Mouse (Mus musculus): ENCODE results near the gene Hc. TPM values are rescaled to one million over a fixed set of nuclear protein-coding genes. Genes with fewer than 3 reads are reported as not detected.

Gene Hc
- polyA plus RNA-seq, 1 experiment from 2014 or later: 16.0 TPM

DNA sequence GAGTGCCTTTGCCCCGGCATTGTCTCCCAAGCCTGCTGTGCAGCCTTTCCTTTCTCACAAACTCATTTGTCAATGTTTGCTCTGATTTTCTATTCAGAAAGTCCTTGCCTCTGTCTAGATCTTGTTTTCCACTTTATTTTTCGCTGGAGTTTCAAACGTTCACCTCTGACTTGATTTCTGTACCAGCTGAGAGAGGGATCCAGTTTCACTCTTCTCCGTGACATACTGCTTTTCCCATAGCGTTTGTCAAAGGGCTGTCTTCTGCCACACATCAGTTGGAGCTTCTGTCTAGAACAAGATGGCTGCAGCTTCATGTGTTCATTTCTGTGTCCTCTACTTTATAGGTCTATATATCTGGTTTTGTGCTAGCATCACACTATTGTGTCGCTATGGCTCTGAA lies 17.9 kb upstream of the Hc start:
- Histone ChIP-seq H3K27ac (no peak overlapping the region), H3K4me3 (no peak overlapping the region), H3K4me2 (no peak overlapping the region), H3K36me3 (no peaks in the 10 kb centered on the region), H3K9ac (no peak overlapping the region), H3K27me3 (replicated peaks) (no peaks in the 10 kb centered on the region), H3K9me3 (replicated peaks) (no peaks in the 10 kb centered on the region), H3K4me1 (no peaks in the 10 kb centered on the region)
- ATAC-seq: no peak
- WGBS (ENCODE audit: insufficient replicate concordance): 53% methylated on average over 6 of the region's 6 CpGs

DNA sequence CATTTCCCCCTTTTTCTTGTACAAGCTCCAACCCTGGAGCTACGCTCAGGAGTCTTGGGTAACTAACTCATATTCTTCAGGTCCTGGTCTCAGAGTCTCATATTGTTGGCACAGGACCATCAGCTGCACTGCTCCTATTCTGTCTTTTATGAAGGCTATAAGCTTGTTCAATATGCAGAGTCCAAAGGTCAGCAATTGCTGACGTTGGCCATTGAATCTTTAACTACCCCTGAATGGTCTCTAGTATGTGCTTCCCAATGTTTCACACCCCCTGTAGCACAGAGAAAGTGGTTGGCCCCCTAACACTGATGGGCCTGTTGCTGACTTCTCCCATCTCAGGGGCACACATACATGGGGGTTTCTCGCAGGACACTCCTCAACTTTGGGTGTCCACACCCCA lies 13.1 kb upstream of the Hc start:
- no peak overlapping the region for H3K4me3 ChIP-seq
- H3K9me3 ChIP-seq (replicated peaks): 0 out of 2 replicates have a peak, but pooled peaks cover 4% of the 10 kb centered on the region
- H3K4me2 ChIP-seq: no peak overlapping the region
- no peaks in the 10 kb centered on the region for H3K4me1 ChIP-seq
- H3K27ac ChIP-seq: no peak overlapping the region
- no peaks in the 10 kb centered on the region for H3K36me3 ChIP-seq
- H3K9ac ChIP-seq: no peak overlapping the region
- WGBS (ENCODE audit: insufficient replicate concordance): 68% methylated on average over 3 of the region's 3 CpGs
- no peaks in the 10 kb centered on the region for H3K27me3 ChIP-seq (replicated peaks)
- ATAC-seq: no peak

DNA sequence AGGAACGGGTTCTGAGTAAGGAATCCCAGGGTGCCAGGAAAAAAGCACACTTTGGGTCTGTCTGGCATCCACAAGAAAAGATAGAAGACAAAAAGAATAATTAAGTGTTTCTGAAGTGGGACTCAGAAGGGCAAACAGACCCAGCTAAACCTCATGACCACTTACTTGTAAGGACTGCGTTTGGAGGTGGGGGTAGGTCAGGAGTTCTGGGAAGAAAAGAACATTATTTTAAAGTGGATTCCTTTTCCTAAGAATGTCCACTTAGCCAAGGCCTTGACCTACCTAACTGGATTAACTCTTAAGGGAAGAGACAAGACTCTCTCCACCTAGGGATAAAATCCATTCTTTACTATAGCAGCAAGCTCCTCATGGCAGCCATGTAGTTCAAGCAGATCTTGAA lies 11.3 kb upstream of the Hc start:
- Histone ChIP-seq H3K4me3 (no peak overlapping the region), H3K27me3 (replicated peaks) (no peaks in the 10 kb centered on the region), H3K36me3 (no peaks in the 10 kb centered on the region), H3K9ac (no peak overlapping the region), H3K4me2 (no peak overlapping the region), H3K9me3 (replicated peaks) (0 out of 2 replicates have a peak, but pooled peaks cover 4% of the 10 kb centered on the region), H3K27ac (no peak overlapping the region), H3K4me1 (no peaks in the 10 kb centered on the region)
- WGBS (ENCODE audit: insufficient replicate concordance): 67% methylated on average over 2 of the region's 2 CpGs
- no peak for ATAC-seq

DNA sequence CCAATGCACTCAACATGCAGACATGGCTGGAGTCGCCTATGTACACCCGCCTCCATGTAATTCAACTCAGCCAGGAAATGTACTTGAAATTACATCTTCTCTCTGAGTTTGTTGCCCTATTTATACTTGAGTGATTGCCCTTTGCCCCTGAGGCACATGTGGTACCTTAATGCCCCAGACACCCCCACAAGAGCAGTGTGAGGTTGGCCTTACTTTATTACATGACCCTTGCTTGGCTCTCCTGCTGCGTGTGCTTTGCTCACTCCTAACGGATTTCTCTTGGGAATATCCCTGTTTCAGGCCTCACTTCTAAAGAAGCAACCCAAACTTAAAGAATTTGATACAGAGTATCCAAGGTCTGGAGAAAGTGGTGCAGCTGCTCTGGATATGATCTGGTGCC lies 9.0 kb upstream of the Hc start:
- no peaks in the 10 kb centered on the region for H3K4me1 ChIP-seq
- H3K27ac ChIP-seq: no peak overlapping the region
- H3K4me3 ChIP-seq: no peak overlapping the region
- WGBS (ENCODE audit: insufficient replicate concordance): 67% methylated on average over 4 of the region's 4 CpGs
- H3K4me2 ChIP-seq: no peak overlapping the region
- H3K27me3 ChIP-seq (replicated peaks): no peaks in the 10 kb centered on the region
- 0 out of 2 replicates have a peak, but pooled peaks cover 4% of the 10 kb centered on the region for H3K9me3 ChIP-seq (replicated peaks)
- no peak overlapping the region for H3K9ac ChIP-seq
- no peak for ATAC-seq
- no peaks in the 10 kb centered on the region for H3K36me3 ChIP-seq

DNA sequence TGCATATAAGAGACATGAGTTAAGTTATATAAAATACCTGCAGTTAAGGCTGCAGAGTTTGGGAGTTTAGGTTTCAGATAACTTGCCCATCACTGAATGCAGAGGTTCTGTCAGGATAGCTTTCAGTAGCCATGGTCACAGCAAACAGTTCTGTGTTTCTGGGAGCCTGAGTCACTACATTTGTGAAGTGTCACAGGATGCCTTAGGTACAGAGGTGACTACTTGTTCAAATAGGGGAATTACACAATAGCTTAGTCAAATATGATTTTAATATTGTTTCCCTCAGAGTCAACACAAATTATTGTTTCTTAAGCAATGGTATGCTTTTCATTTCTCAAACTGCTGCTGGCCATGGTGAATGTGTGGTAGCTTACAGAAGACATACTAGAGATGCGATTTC lies 7.9 kb upstream of the Hc start:
- Histone ChIP-seq H3K27ac (no peak overlapping the region), H3K27me3 (replicated peaks) (no peaks in the 10 kb centered on the region), H3K4me2 (no peak overlapping the region), H3K9me3 (replicated peaks) (0 out of 2 replicates have a peak, but pooled peaks cover 4% of the 10 kb centered on the region), H3K4me3 (no peak overlapping the region), H3K4me1 (no peaks in the 10 kb centered on the region), H3K9ac (no peak overlapping the region), H3K36me3 (no peaks in the 10 kb centered on the region)
- no peak for ATAC-seq
- WGBS (ENCODE audit: insufficient replicate concordance): 68% methylated on average over 1 of the region's 1 CpGs

DNA sequence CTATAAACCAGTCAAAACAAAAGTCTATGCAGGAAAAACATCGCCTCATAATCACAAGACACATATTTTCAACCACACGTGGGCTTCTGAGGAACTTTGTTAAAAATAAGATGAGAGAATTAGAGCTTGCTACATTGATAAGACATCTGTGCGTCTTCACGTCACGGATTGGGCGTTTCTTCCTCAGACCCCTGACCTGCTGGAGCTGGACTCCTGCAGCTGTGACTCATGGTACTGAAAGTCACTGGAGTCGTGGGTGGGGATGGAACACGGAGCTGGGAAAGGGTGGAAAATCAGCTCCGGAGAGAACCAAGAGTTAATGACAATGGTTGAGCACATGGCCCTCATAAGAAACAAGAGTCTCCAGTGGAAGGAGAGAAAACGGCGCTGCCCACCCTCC lies 5.9 kb upstream of the Hc start:
- Histone ChIP-seq H3K4me2 (no peak overlapping the region), H3K4me1 (no peaks in the 10 kb centered on the region), H3K36me3 (no peaks in the 10 kb centered on the region), H3K9ac (no peak overlapping the region), H3K27me3 (replicated peaks) (no peaks in the 10 kb centered on the region), H3K27ac (no peak overlapping the region), H3K9me3 (replicated peaks) (no peaks in the 10 kb centered on the region), H3K4me3 (no peak overlapping the region)
- WGBS (ENCODE audit: insufficient replicate concordance): 74% methylated on average over 11 of the region's 11 CpGs
- no peak for ATAC-seq

GRCm38 (mm10) chr2:35066525-35067082 lies 5.4 kb upstream of the Hc start:
- H3K9me3 ChIP-seq (replicated peaks): no peaks in the 10 kb centered on the region
- no peak overlapping the region for H3K4me3 ChIP-seq
- H3K9ac ChIP-seq: no peak overlapping the region
- H3K4me1 ChIP-seq: no peaks in the 10 kb centered on the region
- H3K27me3 ChIP-seq (replicated peaks): no peaks in the 10 kb centered on the region
- H3K4me2 ChIP-seq: no peak overlapping the region
- 74% methylated on average over 13 of the region's 13 CpGs for WGBS (ENCODE audit: insufficient replicate concordance)
- no peak for ATAC-seq
- no peaks in the 10 kb centered on the region for H3K36me3 ChIP-seq
- H3K27ac ChIP-seq: no peak overlapping the region

GRCm38 (mm10) chr2:35063333-35064030 lies 2.2 kb upstream of the Hc start:
- no peaks in the 10 kb centered on the region for H3K9me3 ChIP-seq (replicated peaks)
- 71% methylated on average over 6 of the region's 6 CpGs for WGBS (ENCODE audit: insufficient replicate concordance)
- H3K27me3 ChIP-seq (replicated peaks): no peaks in the 10 kb centered on the region
- H3K4me2 ChIP-seq: no peak overlapping the region
- no peak overlapping the region for H3K4me3 ChIP-seq
- H3K9ac ChIP-seq: no peak overlapping the region
- H3K4me1 ChIP-seq: no peaks in the 10 kb centered on the region
- no peak for ATAC-seq
- peak overlapping the region; percentile 51 for H3K27ac ChIP-seq
- H3K36me3 ChIP-seq: no peaks in the 10 kb centered on the region

- Histone ChIP-seq H3K36me3 (no peaks in the 10 kb centered on the region), H3K27ac (no peak overlapping the region), H3K9me3 (replicated peaks) (no peaks in the 10 kb centered on the region), H3K4me3 (peak overlapping the region; percentile 10), H3K4me1 (no peaks in the 10 kb centered on the region), H3K4me2 (peak overlapping the region; percentile 2; the same call in 1 of the 2 replicates), H3K9ac (no peak overlapping the region), H3K27me3 (replicated peaks) (no peaks in the 10 kb centered on the region)
- WGBS (ENCODE audit: insufficient replicate concordance): 52% methylated on average over 6 of the region's 6 CpGs
- no peak for ATAC-seq
Observed at GRCm38 (mm10) chr2:35060897-35061296, 341 bp downstream of the Hc start.

- no peaks in the 10 kb centered on the region for H3K27me3 ChIP-seq (replicated peaks)
- no peak overlapping the region for H3K9ac ChIP-seq
- H3K9me3 ChIP-seq (replicated peaks): no peaks in the 10 kb centered on the region
- 0 out of 2 replicates have a peak, but pooled peaks have one; percentile 8 for ATAC-seq
- peak overlapping the region; percentile 6; the same call in 1 of the 2 replicates for H3K4me2 ChIP-seq
- H3K36me3 ChIP-seq: no peaks in the 10 kb centered on the region
- no peak overlapping the region for H3K4me3 ChIP-seq
- H3K27ac ChIP-seq: no peak overlapping the region
- WGBS (ENCODE audit: insufficient replicate concordance): 72% methylated on average over 5 of the region's 5 CpGs
- no peaks in the 10 kb centered on the region for H3K4me1 ChIP-seq
Observed at GRCm38 (mm10) chr2:35060256-35060655, 982 bp downstream of the Hc start.

DNA sequence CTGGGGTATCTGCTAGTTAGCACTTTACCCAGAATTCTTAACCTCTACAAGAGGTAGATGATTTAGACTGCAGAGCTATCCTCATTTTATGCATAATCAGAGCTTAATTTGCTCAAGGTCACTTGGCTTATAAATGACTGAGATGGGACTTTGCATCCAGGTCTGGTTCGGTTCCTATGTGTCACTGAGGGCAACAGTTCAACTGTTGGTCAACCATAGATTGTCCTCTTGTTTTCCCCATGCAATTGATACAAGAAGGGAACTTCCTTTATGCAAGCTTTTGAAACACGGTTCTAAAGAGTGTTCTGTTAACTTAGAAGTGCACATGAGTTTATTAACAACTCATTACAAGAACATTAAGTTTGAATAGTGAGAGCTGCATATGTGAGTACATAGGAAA lies 2.9 kb downstream of the Hc start:
- Histone ChIP-seq H3K4me1 (no peaks in the 10 kb centered on the region), H3K9me3 (replicated peaks) (no peaks in the 10 kb centered on the region), H3K27ac (no peak overlapping the region), H3K4me3 (no peak overlapping the region), H3K36me3 (no peaks in the 10 kb centered on the region), H3K4me2 (no peak overlapping the region), H3K9ac (no peak overlapping the region), H3K27me3 (replicated peaks) (no peaks in the 10 kb centered on the region)
- 51% methylated on average over 2 of the region's 2 CpGs for whole genome bisulfite sequencing (ENCODE audit: insufficient replicate concordance)
- no peak for ATAC-seq

DNA sequence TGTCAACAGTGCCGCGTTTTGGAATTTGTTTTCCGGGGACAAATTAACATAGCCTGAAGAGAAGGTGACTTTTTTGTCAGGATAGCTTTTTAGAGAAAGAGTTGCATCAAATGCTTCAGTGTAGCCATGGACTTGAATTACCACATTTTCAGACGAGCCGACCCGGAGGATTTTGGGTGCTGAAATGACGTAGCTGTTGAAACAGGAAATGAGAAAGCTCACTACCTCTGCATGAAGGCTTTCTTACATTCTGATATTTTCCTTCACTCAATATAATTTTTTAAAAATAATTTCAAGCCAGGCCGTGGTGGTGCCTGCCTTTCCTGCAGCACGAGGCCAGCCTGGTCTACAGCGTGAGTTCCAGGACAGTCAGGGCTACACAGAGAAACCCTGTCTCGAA lies 4.0 kb downstream of the Hc start:
- Histone ChIP-seq H3K4me1 (no peaks in the 10 kb centered on the region), H3K27me3 (replicated peaks) (no peaks in the 10 kb centered on the region), H3K4me2 (no peak overlapping the region), H3K9ac (no peak overlapping the region), H3K4me3 (no peak overlapping the region), H3K27ac (no peak overlapping the region), H3K9me3 (replicated peaks) (no peaks in the 10 kb centered on the region), H3K36me3 (no peaks in the 10 kb centered on the region)
- no peak for ATAC-seq
- WGBS (ENCODE audit: insufficient replicate concordance): 73% methylated on average over 11 of the region's 11 CpGs

GRCm38 (mm10) chr2:35048851-35049250 lies 12.4 kb downstream of the Hc start:
- Histone ChIP-seq H3K36me3 (no peaks in the 10 kb centered on the region), H3K4me2 (no peak overlapping the region), H3K4me3 (no peak overlapping the region), H3K4me1 (no peaks in the 10 kb centered on the region), H3K27ac (no peak overlapping the region), H3K9me3 (replicated peaks) (no peaks in the 10 kb centered on the region), H3K9ac (no peak overlapping the region), H3K27me3 (replicated peaks) (no peaks in the 10 kb centered on the region)
- 26% methylated on average over 5 of the region's 5 CpGs for WGBS (ENCODE audit: insufficient replicate concordance)
- ATAC-seq: no peak

All from liver, embryonic 12.5 days (tissue).